Mouse (Mus musculus): ENCODE measurements at regions not wholly inside any gene's neighbourhood (a gene's known extent, or its start where the extent isn't known, plus 50 kb on each side); places are given as distances from the start of the nearest gene placed in this dataset.

GRCm38 (mm10) chr16:70213861-70214597 is 99.7 kb upstream of the Gbe1 start:
- TF ChIP-seq CTCF (IDR thresholded peaks at IDR 0.05; ENCODE audit: low read depth) (no peak), EP300 (IDR thresholded peaks at IDR 0.05; ENCODE audit: low read depth) (no peak)
